Mouse (Mus musculus) forebrain, embryonic 14.5 days (tissue): ENCODE measurements at regions not wholly inside any gene's neighbourhood (a gene's known extent, or its start where the extent isn't known, plus 50 kb on each side); places are given as distances from the start of the nearest gene placed in this dataset.

Source experiments
- ATAC-seq: fragments of 200-750 bp; cut with Nextera tagmentation; 2 replicates; pipeline ENCODE4 v1.8.0; 2017; ENCODE audit warnings: mild to moderate bottlenecking, moderate library complexity
- DNase-seq: peaks from one replicate; pipeline ENCODE4 v3.0.0-alpha.2; 2015; ENCODE audit warnings: low spot score
- H3K27ac ChIP-seq: fragments of 300-500 bp; sonication (generic); 2 replicates; pipeline ENCODE4 v1.5.1; 2014; ENCODE audit warnings: low read depth, mild to moderate bottlenecking, control low read depth, low read length, moderate library complexity
- H3K27me3 ChIP-seq: fragments of 300-500 bp; sonication (generic); replicated peaks from 2 replicates; pipeline ENCODE4 v1.6.1; 2014; ENCODE audit warnings: low read length, control low read depth, mixed read lengths; ENCODE audit not compliant: control insufficient read depth, insufficient read depth
- H3K36me3 ChIP-seq: fragments of 300-500 bp; sonication (generic); 2 replicates; pipeline ENCODE4 v1.6.1; 2014; ENCODE audit warnings: low read length, control low read depth; ENCODE audit not compliant: control insufficient read depth, insufficient read depth
- H3K4me1 ChIP-seq: fragments of 300-500 bp; sonication (generic); 2 replicates; pipeline ENCODE4 v1.6.1; 2014; ENCODE audit warnings: antibody characterized with exemption, low read length, control low read depth; ENCODE audit not compliant: control insufficient read depth, insufficient read depth
- H3K4me2 ChIP-seq: fragments of 300-500 bp; sonication (generic); 2 replicates; pipeline ENCODE4 v1.6.1; 2014; ENCODE audit warnings: mild to moderate bottlenecking, control low read depth, low read length
- H3K4me3 ChIP-seq: fragments of 300-500 bp; sonication (generic); 2 replicates; pipeline ENCODE4 v1.5.1; 2014; ENCODE audit warnings: low read depth, low read length, control low read depth
- H3K9ac ChIP-seq: fragments of 300-500 bp; sonication (generic); 2 replicates; pipeline ENCODE4 v1.6.1; 2014; ENCODE audit warnings: mild to moderate bottlenecking, low read length, control low read depth, moderate library complexity
- H3K9me3 ChIP-seq: fragments of 300-500 bp; sonication (generic); replicated peaks from 2 replicates; pipeline ENCODE4 v1.6.1; 2016; ENCODE audit warnings: low read length, control low read depth, mixed read lengths; ENCODE audit not compliant: control insufficient read depth
- WGBS: fragments of 180-500 bp; shearing (Covaris S2); extraction: QIAGEN DNeasy Blood & Tissue Kit; methylation state at CpG from one replicate; pipeline ENCODE4 v1.1.7; 2014; 5-methylcytosine and 5-hydroxymethylcytosine counted together

- ATAC-seq = no peak
- Histone ChIP-seq H3K36me3 (no peaks in the 10 kb centered on the region), H3K9ac (no peak overlapping the region), H3K4me1 (no peaks in the 10 kb centered on the region), H3K4me2 (no peak overlapping the region), H3K9me3 (no peaks in the 10 kb centered on the region), H3K27ac (no peak overlapping the region), H3K4me3 (no peak overlapping the region), H3K27me3 (no peaks in the 10 kb centered on the region)
- 14% methylated on average over 10 of the region's 10 CpGs for WGBS
- peak; percentile 56 for DNase-seq
Observed at GRCm38 (mm10) chr4:153727273-153727672, 229.8 kb upstream of the A430005L14Rik start.

- ATAC-seq = no peak
- Histone ChIP-seq H3K9ac (no peak overlapping the region), H3K27me3 (no peaks in the 10 kb centered on the region), H3K4me3 (no peak overlapping the region), H3K4me2 (no peak overlapping the region), H3K9me3 (no peaks in the 10 kb centered on the region), H3K4me1 (no peaks in the 10 kb centered on the region), H3K36me3 (no peaks in the 10 kb centered on the region), H3K27ac (no peak overlapping the region)
- no peak for DNase-seq
- WGBS = 49% methylated on average over 10 of the region's 10 CpGs
Observed at GRCm38 (mm10) chr4:153727896-153728422, 229.1 kb upstream of the A430005L14Rik start.

GRCm38 (mm10) chr4:153738088-153738487 lies 218.9 kb upstream of the A430005L14Rik start:
- H3K9ac ChIP-seq = no peak overlapping the region
- no peak overlapping the region for H3K27ac ChIP-seq
- no peak overlapping the region for H3K4me2 ChIP-seq
- no peak for DNase-seq
- no peaks in the 10 kb centered on the region for H3K27me3 ChIP-seq
- no peaks in the 10 kb centered on the region for H3K4me1 ChIP-seq
- no peaks in the 10 kb centered on the region for H3K36me3 ChIP-seq
- no peaks in the 10 kb centered on the region for H3K9me3 ChIP-seq
- H3K4me3 ChIP-seq = no peak overlapping the region
- 88% methylated on average over 11 of the region's 11 CpGs for WGBS
- no peak for ATAC-seq

GRCm38 (mm10) chr4:153742241-153742640 lies 214.8 kb upstream of the A430005L14Rik start:
- Histone ChIP-seq H3K36me3 (no peaks in the 10 kb centered on the region), H3K4me2 (no peak overlapping the region), H3K27ac (no peak overlapping the region), H3K9me3 (no peaks in the 10 kb centered on the region), H3K9ac (no peak overlapping the region), H3K4me1 (no peaks in the 10 kb centered on the region), H3K4me3 (no peak overlapping the region), H3K27me3 (no peaks in the 10 kb centered on the region)
- DNase-seq (no peak), ATAC-seq (no peak)
- 90% methylated on average over 10 of the region's 10 CpGs for WGBS

- H3K36me3 ChIP-seq = no peaks in the 10 kb centered on the region
Observed at GRCm38 (mm10) chr4:153752791-153753190, 204.2 kb upstream of the A430005L14Rik start.

GRCm38 (mm10) chr4:153758323-153758722 lies 198.7 kb upstream of the A430005L14Rik start:
- H3K27ac ChIP-seq = no peak overlapping the region
- H3K4me3 ChIP-seq = no peak overlapping the region
- no peaks in the 10 kb centered on the region for H3K36me3 ChIP-seq
- H3K4me1 ChIP-seq = no peaks in the 10 kb centered on the region
- no peak overlapping the region for H3K9ac ChIP-seq
- no peak for ATAC-seq
- H3K4me2 ChIP-seq = no peak overlapping the region
- WGBS = 90% methylated on average over 6 of the region's 6 CpGs
- H3K9me3 ChIP-seq = no peaks in the 10 kb centered on the region
- H3K27me3 ChIP-seq = no peaks in the 10 kb centered on the region
- no peak for DNase-seq

More at GRCm38 (mm10) chr4:153752791-153753190, 204.2 kb upstream of the A430005L14Rik start:
- no peak overlapping the region for H3K4me3 ChIP-seq
- WGBS = 75% methylated on average over 6 of the region's 6 CpGs
- no peaks in the 10 kb centered on the region for H3K9me3 ChIP-seq
- no peak overlapping the region for H3K4me2 ChIP-seq
- peaks cover 5% of the 10 kb centered on the region; the same call in 1 of the 2 replicates for H3K4me1 ChIP-seq
- H3K27ac ChIP-seq = no peak overlapping the region
- no peaks in the 10 kb centered on the region for H3K27me3 ChIP-seq
- ATAC-seq = no peak
- DNase-seq = no peak
- no peak overlapping the region for H3K9ac ChIP-seq

GRCm38 (mm10) chr4:153758781-153759180 lies 198.3 kb upstream of the A430005L14Rik start:
- 77% methylated on average over 8 of the region's 8 CpGs for WGBS
- no peak for DNase-seq

GRCm38 (mm10) chr4:153760934-153761333 lies 196.1 kb upstream of the A430005L14Rik start:
- Histone ChIP-seq H3K9me3 (no peaks in the 10 kb centered on the region), H3K27me3 (no peaks in the 10 kb centered on the region), H3K36me3 (no peaks in the 10 kb centered on the region), H3K4me2 (no peak overlapping the region), H3K4me1 (no peaks in the 10 kb centered on the region), H3K27ac (no peak overlapping the region), H3K9ac (no peak overlapping the region), H3K4me3 (no peak overlapping the region)
- WGBS = 95% methylated on average over 4 of the region's 4 CpGs
- no peak for ATAC-seq
- DNase-seq = no peak

More at GRCm38 (mm10) chr4:153758781-153759180, 198.3 kb upstream of the A430005L14Rik start:
- H3K9me3 ChIP-seq = no peaks in the 10 kb centered on the region
- no peaks in the 10 kb centered on the region for H3K4me1 ChIP-seq
- no peak overlapping the region for H3K27ac ChIP-seq
- no peaks in the 10 kb centered on the region for H3K36me3 ChIP-seq
- no peak overlapping the region for H3K4me3 ChIP-seq
- H3K27me3 ChIP-seq = no peaks in the 10 kb centered on the region
- ATAC-seq = no peak
- no peak overlapping the region for H3K4me2 ChIP-seq
- no peak overlapping the region for H3K9ac ChIP-seq

GRCm38 (mm10) chr4:153763413-153763812 lies 193.6 kb upstream of the A430005L14Rik start:
- no peaks in the 10 kb centered on the region; the same call in 1 of the 2 replicates for H3K4me1 ChIP-seq
- no peak overlapping the region for H3K4me3 ChIP-seq
- no peak overlapping the region for H3K4me2 ChIP-seq
- ATAC-seq = no peak
- no peaks in the 10 kb centered on the region for H3K36me3 ChIP-seq
- no peak overlapping the region for H3K27ac ChIP-seq
- H3K9ac ChIP-seq = no peak overlapping the region
- no peak for DNase-seq
- WGBS = 61% methylated on average over 10 of the region's 10 CpGs
- H3K9me3 ChIP-seq = no peaks in the 10 kb centered on the region
- H3K27me3 ChIP-seq = no peaks in the 10 kb centered on the region
